Mouse (Mus musculus): Measurements from ENCODE around the gene Uqcr11. TPM values are rescaled to one million over a fixed set of nuclear protein-coding genes. Genes with fewer than 3 reads are reported as not detected.

The Uqcr11 gene
- polyA plus RNA-seq (2012; rRNA removed) = 1,246 and 1,699 TPM in 2 replicates

- under 1% methylated on average over 27 of the region's 27 CpGs for WGBS
- no peak; the same call in 1 of the 2 replicates for TF ChIP-seq CTCF (IDR thresholded peaks at IDR 0.05; ENCODE audit: borderline replicate concordance, control insufficient read depth, extremely low read depth, insufficient read depth, low read length, poor library complexity)
- peak; percentile 58 for TF ChIP-seq POLR2A (IDR thresholded peaks at IDR 0.05; ENCODE audit: control insufficient read depth, extremely low read depth, insufficient read depth, low read length, poor library complexity)
- peak; percentile 93 for DNase-seq
- H3K27me3 ChIP-seq (ENCODE audit: control insufficient read depth, insufficient read depth, low read length) = no peaks in the 10 kb centered on the region
- H3K4me3 ChIP-seq (ENCODE audit: control insufficient read depth, insufficient read depth, low read length) = peak within 1 kb of the TSS; percentile 72
- peak within 1 kb of the TSS; percentile 28; the same call in 1 of the 2 replicates for H3K27ac ChIP-seq (ENCODE audit: control insufficient read depth, insufficient read depth, low read length)
- peaks cover 5% of the 10 kb centered on the region; the same call in 1 of the 2 replicates for H3K36me3 ChIP-seq (ENCODE audit: control insufficient read depth, insufficient read depth, low read length)
- H3K4me1 ChIP-seq (replicated peaks; ENCODE audit: control insufficient read depth, insufficient read depth, low read length) = peaks cover 15% of the 10 kb centered on the region
Measured at GRCm38 (mm10) chr10:80406684-80407501, at the start of gene Uqcr11. TSS of gene Uqcr11 (minus strand) at chr10:80406830.

GRCm38 (mm10) chr10:80455697-80456096 is 49.1 kb upstream of the Uqcr11 start:
- DNase-seq = no peak
- Histone ChIP-seq H3K4me1 (replicated peaks; ENCODE audit: control insufficient read depth, insufficient read depth, low read length) (no peaks in the 10 kb centered on the region), H3K36me3 (ENCODE audit: control insufficient read depth, insufficient read depth, low read length) (no peaks in the 10 kb centered on the region), H3K27ac (ENCODE audit: control insufficient read depth, insufficient read depth, low read length) (no peak overlapping the region), H3K4me3 (ENCODE audit: control insufficient read depth, insufficient read depth, low read length) (no peak overlapping the region), H3K27me3 (ENCODE audit: control insufficient read depth, insufficient read depth, low read length) (no peaks in the 10 kb centered on the region)
- TF ChIP-seq CTCF (IDR thresholded peaks at IDR 0.05; ENCODE audit: borderline replicate concordance, control insufficient read depth, extremely low read depth, insufficient read depth, low read length, poor library complexity) (no peak), POLR2A (IDR thresholded peaks at IDR 0.05; ENCODE audit: control insufficient read depth, extremely low read depth, insufficient read depth, low read length, poor library complexity) (no peak)
- WGBS = 92% methylated on average over 5 of the region's 5 CpGs

- 95% methylated on average over 5 of the region's 5 CpGs for WGBS
- no peaks in the 10 kb centered on the region for H3K36me3 ChIP-seq (ENCODE audit: control insufficient read depth, insufficient read depth, low read length)
- DNase-seq = no peak
- H3K27me3 ChIP-seq (ENCODE audit: control insufficient read depth, insufficient read depth, low read length) = no peaks in the 10 kb centered on the region
- no peaks in the 10 kb centered on the region for H3K4me1 ChIP-seq (replicated peaks; ENCODE audit: control insufficient read depth, insufficient read depth, low read length)
- H3K27ac ChIP-seq (ENCODE audit: control insufficient read depth, insufficient read depth, low read length) = no peak overlapping the region
- no peak for TF ChIP-seq CTCF (IDR thresholded peaks at IDR 0.05; ENCODE audit: borderline replicate concordance, control insufficient read depth, extremely low read depth, insufficient read depth, low read length, poor library complexity)
- no peak for TF ChIP-seq POLR2A (IDR thresholded peaks at IDR 0.05; ENCODE audit: control insufficient read depth, extremely low read depth, insufficient read depth, low read length, poor library complexity)
- no peak overlapping the region for H3K4me3 ChIP-seq (ENCODE audit: control insufficient read depth, insufficient read depth, low read length)
Measured at GRCm38 (mm10) chr10:80454781-80455180, 48.2 kb upstream of the Uqcr11 start.

GRCm38 (mm10) chr10:80453601-80454000 is 47.0 kb upstream of the Uqcr11 start:
- no peaks in the 10 kb centered on the region for H3K36me3 ChIP-seq (ENCODE audit: control insufficient read depth, insufficient read depth, low read length)
- no peak overlapping the region for H3K4me3 ChIP-seq (ENCODE audit: control insufficient read depth, insufficient read depth, low read length)
- no peaks in the 10 kb centered on the region for H3K27me3 ChIP-seq (ENCODE audit: control insufficient read depth, insufficient read depth, low read length)
- DNase-seq = no peak
- 91% methylated on average over 10 of the region's 10 CpGs for WGBS
- H3K27ac ChIP-seq (ENCODE audit: control insufficient read depth, insufficient read depth, low read length) = no peak overlapping the region
- TF ChIP-seq CTCF (IDR thresholded peaks at IDR 0.05; ENCODE audit: borderline replicate concordance, control insufficient read depth, extremely low read depth, insufficient read depth, low read length, poor library complexity) = no peak
- no peak for TF ChIP-seq POLR2A (IDR thresholded peaks at IDR 0.05; ENCODE audit: control insufficient read depth, extremely low read depth, insufficient read depth, low read length, poor library complexity)
- no peaks in the 10 kb centered on the region for H3K4me1 ChIP-seq (replicated peaks; ENCODE audit: control insufficient read depth, insufficient read depth, low read length)

- DNase-seq = no peak
- no peaks in the 10 kb centered on the region for H3K36me3 ChIP-seq (ENCODE audit: control insufficient read depth, insufficient read depth, low read length)
- TF ChIP-seq POLR2A (IDR thresholded peaks at IDR 0.05; ENCODE audit: control insufficient read depth, extremely low read depth, insufficient read depth, low read length, poor library complexity) (no peak), CTCF (IDR thresholded peaks at IDR 0.05; ENCODE audit: borderline replicate concordance, control insufficient read depth, extremely low read depth, insufficient read depth, low read length, poor library complexity) (no peak)
- H3K4me1 ChIP-seq (replicated peaks; ENCODE audit: control insufficient read depth, insufficient read depth, low read length) = no peaks in the 10 kb centered on the region; the same call in 1 of the 2 replicates
- H3K4me3 ChIP-seq (ENCODE audit: control insufficient read depth, insufficient read depth, low read length) = no peak overlapping the region
- H3K27ac ChIP-seq (ENCODE audit: control insufficient read depth, insufficient read depth, low read length) = no peak overlapping the region
- WGBS = 63% methylated on average over 6 of the region's 6 CpGs
- no peaks in the 10 kb centered on the region for H3K27me3 ChIP-seq (ENCODE audit: control insufficient read depth, insufficient read depth, low read length)
Measured at GRCm38 (mm10) chr10:80450599-80450998, 44.0 kb upstream of the Uqcr11 start.

GRCm38 (mm10) chr10:80445898-80446601 is 39.4 kb upstream of the Uqcr11 start:
- Histone ChIP-seq H3K27me3 (ENCODE audit: control insufficient read depth, insufficient read depth, low read length) (no peaks in the 10 kb centered on the region), H3K4me3 (ENCODE audit: control insufficient read depth, insufficient read depth, low read length) (no peak overlapping the region), H3K4me1 (replicated peaks; ENCODE audit: control insufficient read depth, insufficient read depth, low read length) (peaks cover 11% of the 10 kb centered on the region; the same call in 1 of the 2 replicates), H3K27ac (ENCODE audit: control insufficient read depth, insufficient read depth, low read length) (no peak overlapping the region), H3K36me3 (ENCODE audit: control insufficient read depth, insufficient read depth, low read length) (no peaks in the 10 kb centered on the region)
- peak; percentile 83 for DNase-seq
- 11% methylated on average over 26 of the region's 26 CpGs for WGBS
- TF ChIP-seq POLR2A (IDR thresholded peaks at IDR 0.05; ENCODE audit: control insufficient read depth, extremely low read depth, insufficient read depth, low read length, poor library complexity) (no peak), CTCF (IDR thresholded peaks at IDR 0.05; ENCODE audit: borderline replicate concordance, control insufficient read depth, extremely low read depth, insufficient read depth, low read length, poor library complexity) (peak; percentile 98)
